In genomic region chr12:21132537-21132936, GRCm38 (mm10) we compare ENCODE assay signal across 9 mouse cellular contexts.
A peak's percentile ranks its signal among the peaks of the same experiment; 100 is the strongest.
DNase-seq lines count a peak whose midpoint lies in the region; ATAC-seq and TF ChIP-seq lines count a peak whose summit lies in the region.
"Had no signal": no experiment of that assay in that cellular context is flagged by ENCODE, and none has a peak within 500 bp of the region (broad histone marks: within the 10 kb centered on the region; RNA-seq: fewer than 3 reads in every experiment).

No protein-coding gene starts in this region.

- no peaks in the 10 kb centered on the region for H3K36me3 ChIP-seq in kidney, embryonic 15.5 days
- H3K36me3 ChIP-seq in stomach, embryonic 14.5 days (ENCODE audit: control insufficient read depth, insufficient read depth, low read length) = no peaks in the 10 kb centered on the region
- H3K36me3 ChIP-seq in stomach, postnatal 0 days (ENCODE audit: control insufficient read depth, insufficient read depth, low read length) = no peaks in the 10 kb centered on the region
- H3K36me3 ChIP-seq in stomach, embryonic 15.5 days = no peaks in the 10 kb centered on the region
- H3K36me3 ChIP-seq: limb, embryonic 13.5 days had no signal

- TF ChIP-seq CTCF in stomach, postnatal 0 days (IDR thresholded peaks at IDR 0.05; ENCODE audit: low read depth) = no peak

- no peaks in the 10 kb centered on the region for H3K27me3 ChIP-seq in kidney, embryonic 15.5 days
- H3K27me3 ChIP-seq in stomach, embryonic 14.5 days (ENCODE audit: control insufficient read depth, insufficient read depth, low read length) = no peaks in the 10 kb centered on the region
- H3K27me3 ChIP-seq in stomach, postnatal 0 days (ENCODE audit: control insufficient read depth, insufficient read depth, low read length) = no peaks in the 10 kb centered on the region
- H3K27me3 ChIP-seq in stomach, embryonic 15.5 days (replicated peaks) = no peaks in the 10 kb centered on the region
- H3K27me3 ChIP-seq: limb, embryonic 13.5 days had no signal

- TF ChIP-seq EP300 in stomach, postnatal 0 days (optimal IDR thresholded peaks at IDR 0.05) = no peak

- H3K4me3 ChIP-seq in kidney, embryonic 15.5 days (replicated peaks) = no peak overlapping the region
- no peak overlapping the region for H3K4me3 ChIP-seq in stomach, embryonic 14.5 days (ENCODE audit: low read depth, low read length)
- H3K4me3 ChIP-seq in stomach, postnatal 0 days (ENCODE audit: low read depth, low read length) = no peak overlapping the region
- no peak overlapping the region for H3K4me3 ChIP-seq in stomach, embryonic 15.5 days (replicated peaks)
- H3K4me3 ChIP-seq: limb, embryonic 13.5 days had no signal

- H3K9me3 ChIP-seq in kidney, embryonic 15.5 days (replicated peaks) = no peaks in the 10 kb centered on the region
- no peaks in the 10 kb centered on the region for H3K9me3 ChIP-seq in stomach, embryonic 14.5 days (ENCODE audit: control insufficient read depth, low read depth, low read length)
- no peaks in the 10 kb centered on the region for H3K9me3 ChIP-seq in stomach, postnatal 0 days (ENCODE audit: control insufficient read depth, low read length)
- no peaks in the 10 kb centered on the region for H3K9me3 ChIP-seq in stomach, embryonic 15.5 days
- H3K9me3 ChIP-seq: limb, embryonic 13.5 days had no signal

- 0 out of 2 replicates have a peak overlapping the region, but pooled peaks have one; percentile 7 for H3K4me2 ChIP-seq in kidney, embryonic 15.5 days
- H3K4me2 ChIP-seq in stomach, embryonic 14.5 days (replicated peaks; ENCODE audit: low read depth, low read length) = no peak overlapping the region
- H3K4me2 ChIP-seq in stomach, postnatal 0 days (replicated peaks; ENCODE audit: low read depth) = no peak overlapping the region
- no peak overlapping the region; the same call in 1 of the 2 replicates for H3K4me2 ChIP-seq in stomach, embryonic 15.5 days
- H3K4me2 ChIP-seq: limb, embryonic 13.5 days had no signal

- peaks cover 83% of the 10 kb centered on the region for H3K4me1 ChIP-seq in kidney, embryonic 15.5 days
- peaks cover 49% of the 10 kb centered on the region for H3K4me1 ChIP-seq in stomach, embryonic 14.5 days (ENCODE audit: control insufficient read depth, insufficient read depth, low read length)
- H3K4me1 ChIP-seq in stomach, postnatal 0 days (replicated peaks; ENCODE audit: control insufficient read depth, insufficient read depth) = peaks cover 4% of the 10 kb centered on the region
- peaks cover 48% of the 10 kb centered on the region for H3K4me1 ChIP-seq in stomach, embryonic 15.5 days

- ATAC-seq in kidney, embryonic 15.5 days (replicated peaks; ENCODE audit: low FRiP score) = no peak
- no peak for ATAC-seq in stomach, embryonic 14.5 days (ENCODE audit: insufficient number of reproducible peaks, insufficient read depth, low FRiP score, low read depth)
- no peak for ATAC-seq in stomach, postnatal 0 days (ENCODE audit: low FRiP score, low TSS enrichment)
- peak; percentile 16 for ATAC-seq in granulocyte monocyte progenitor cell, adult 5-6 weeks (replicated peaks; ENCODE audit: poor library complexity, severe bottlenecking)
- ATAC-seq in stomach, embryonic 15.5 days (ENCODE audit: insufficient read depth, low FRiP score, low read depth) = no peak

- 38% methylated on average over 10 of the region's 10 CpGs for WGBS in kidney, embryonic 15.5 days
- 29% methylated on average over 10 of the region's 10 CpGs for WGBS in stomach, embryonic 14.5 days
- 26% methylated on average over 10 of the region's 10 CpGs for WGBS in stomach, postnatal 0 days
- 28% methylated on average over 10 of the region's 10 CpGs for WGBS in stomach, embryonic 15.5 days

- peak overlapping the region; percentile 59 for H3K27ac ChIP-seq in kidney, embryonic 15.5 days
- H3K27ac ChIP-seq in stomach, embryonic 14.5 days (ENCODE audit: low read length) = peak overlapping the region; percentile 58; the same call in 1 of the 2 replicates
- H3K27ac ChIP-seq in stomach, postnatal 0 days (replicated peaks) = no peak overlapping the region; the same call in 1 of the 2 replicates
- peak overlapping the region; percentile 28 for H3K27ac ChIP-seq in stomach, embryonic 15.5 days
- H3K27ac ChIP-seq: limb, embryonic 13.5 days had no signal

- DNase-seq in kidney, adult 11 months = no peak
- no peak for DNase-seq in stomach, postnatal 0 days (ENCODE audit: low spot score)
- no peak for DNase-seq in ovary, postnatal 10 days (ENCODE audit: low spot score)
- DNase-seq in left cerebral cortex, adult 18-20 months (ENCODE audit: low spot score in 2 of 2) = no peak

- H3K9ac ChIP-seq in kidney, embryonic 15.5 days = no peak overlapping the region
- no peak overlapping the region for H3K9ac ChIP-seq in stomach, embryonic 14.5 days (replicated peaks; ENCODE audit: low read depth, low read length)
- H3K9ac ChIP-seq in stomach, postnatal 0 days (ENCODE audit: low read length) = no peak overlapping the region
- H3K9ac ChIP-seq in stomach, embryonic 15.5 days = no peak overlapping the region
- H3K9ac ChIP-seq: limb, embryonic 13.5 days had no signal
